Mouse (Mus musculus): ENCODE measurements around the gene Scamp2. TPM values are rescaled to one million over a fixed set of nuclear protein-coding genes. Genes with fewer than 3 reads are reported as not detected.
A peak's percentile ranks its signal among the peaks of the same experiment; 100 is the strongest.

The Scamp2 gene
- polyA plus RNA-seq, 1 experiment from 2014 or later: 58.2 TPM

DNA sequence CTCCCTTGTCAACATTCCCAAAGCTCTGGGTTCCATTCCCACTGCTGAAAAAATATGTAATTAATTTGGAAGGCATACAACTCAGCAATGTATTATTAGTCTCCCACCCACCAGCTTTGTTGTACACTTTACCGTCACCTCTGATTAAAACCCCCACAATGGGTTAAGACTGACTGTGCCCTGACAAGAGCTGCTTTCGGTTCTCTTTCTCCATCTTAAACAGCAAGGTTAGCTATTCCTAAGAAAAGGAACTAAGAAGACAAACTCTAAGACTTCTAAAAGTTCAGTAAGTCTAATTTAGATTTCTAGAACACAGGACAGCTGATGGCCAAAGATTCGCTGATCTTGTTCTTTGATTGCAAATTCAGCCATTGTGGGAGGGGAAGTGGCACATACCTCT, 3.5 kb upstream of the Scamp2 start:
- no peaks in the 10 kb centered on the region for H3K9me3 ChIP-seq (ENCODE audit: control insufficient read depth, low read length)

DNA sequence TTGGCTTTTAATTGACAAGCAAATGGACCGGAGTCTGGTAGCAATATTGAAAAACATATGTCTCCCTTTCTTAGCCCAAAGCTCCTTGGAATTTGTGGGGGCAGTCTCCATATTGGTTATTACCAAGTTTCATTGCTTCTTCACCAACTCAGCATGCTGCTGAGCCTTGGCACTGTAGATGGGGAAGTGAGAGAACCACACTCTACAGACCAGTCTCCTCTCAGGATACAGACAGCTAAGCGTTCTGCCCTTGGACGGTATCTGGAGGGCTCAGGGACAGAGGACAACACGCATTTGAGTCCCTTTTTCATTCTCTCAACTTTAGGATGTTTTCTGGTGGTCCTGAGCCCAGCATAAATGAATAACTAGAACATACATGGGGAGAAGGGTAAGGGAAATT, 2.1 kb upstream of the Scamp2 start:
- DNase-seq (ENCODE audit: low spot score): no peak
- Histone ChIP-seq H3K9ac (ENCODE audit: low read length) (no peak overlapping the region), H3K4me3 (ENCODE audit: low read depth, low read length) (no peak overlapping the region), H3K4me2 (ENCODE audit: low read depth, low read length, severe bottlenecking) (no peak overlapping the region), H3K27me3 (ENCODE audit: control insufficient read depth, insufficient read depth, low read length) (no peaks in the 10 kb centered on the region), H3K27ac (ENCODE audit: low read depth, low read length) (no peak overlapping the region), H3K9me3 (ENCODE audit: control insufficient read depth, low read length) (no peaks in the 10 kb centered on the region), H3K4me1 (replicated peaks; ENCODE audit: control insufficient read depth, insufficient read depth, low read length) (peaks cover 7% of the 10 kb centered on the region), H3K36me3 (ENCODE audit: control insufficient read depth, insufficient read depth, low read length) (no peaks in the 10 kb centered on the region)
- WGBS: 92% methylated on average over 4 of the region's 4 CpGs
- ATAC-seq (replicated peaks; ENCODE audit: low FRiP score): no peak

More for the DNA sequence above, 3.5 kb upstream of the Scamp2 start:
- Histone ChIP-seq H3K4me1 (replicated peaks; ENCODE audit: control insufficient read depth, insufficient read depth, low read length) (peaks cover 7% of the 10 kb centered on the region), H3K4me3 (ENCODE audit: low read depth, low read length) (no peak overlapping the region), H3K27me3 (ENCODE audit: control insufficient read depth, insufficient read depth, low read length) (no peaks in the 10 kb centered on the region), H3K36me3 (ENCODE audit: control insufficient read depth, insufficient read depth, low read length) (no peaks in the 10 kb centered on the region), H3K27ac (ENCODE audit: low read depth, low read length) (no peak overlapping the region), H3K4me2 (ENCODE audit: low read depth, low read length, severe bottlenecking) (no peak overlapping the region), H3K9ac (ENCODE audit: low read length) (no peak overlapping the region)
- ATAC-seq (replicated peaks; ENCODE audit: low FRiP score): no peak
- DNase-seq (ENCODE audit: low spot score): no peak
- WGBS: 82% methylated on average over 3 of the region's 3 CpGs

GRCm38 (mm10) chr9:57559568-57559967, 1.2 kb upstream of the Scamp2 start:
- Histone ChIP-seq H3K9me3 (ENCODE audit: control insufficient read depth, low read length) (no peaks in the 10 kb centered on the region), H3K27me3 (ENCODE audit: control insufficient read depth, insufficient read depth, low read length) (no peaks in the 10 kb centered on the region), H3K4me1 (replicated peaks; ENCODE audit: control insufficient read depth, insufficient read depth, low read length) (peaks cover 7% of the 10 kb centered on the region), H3K4me2 (ENCODE audit: low read depth, low read length, severe bottlenecking) (no peak overlapping the region), H3K36me3 (ENCODE audit: control insufficient read depth, insufficient read depth, low read length) (no peaks in the 10 kb centered on the region), H3K9ac (ENCODE audit: low read length) (no peak overlapping the region), H3K4me3 (ENCODE audit: low read depth, low read length) (no peak overlapping the region), H3K27ac (ENCODE audit: low read depth, low read length) (no peak overlapping the region)
- DNase-seq (ENCODE audit: low spot score): no peak
- WGBS: 77% methylated on average over 2 of the region's 2 CpGs
- ATAC-seq (replicated peaks; ENCODE audit: low FRiP score): no peak

DNA sequence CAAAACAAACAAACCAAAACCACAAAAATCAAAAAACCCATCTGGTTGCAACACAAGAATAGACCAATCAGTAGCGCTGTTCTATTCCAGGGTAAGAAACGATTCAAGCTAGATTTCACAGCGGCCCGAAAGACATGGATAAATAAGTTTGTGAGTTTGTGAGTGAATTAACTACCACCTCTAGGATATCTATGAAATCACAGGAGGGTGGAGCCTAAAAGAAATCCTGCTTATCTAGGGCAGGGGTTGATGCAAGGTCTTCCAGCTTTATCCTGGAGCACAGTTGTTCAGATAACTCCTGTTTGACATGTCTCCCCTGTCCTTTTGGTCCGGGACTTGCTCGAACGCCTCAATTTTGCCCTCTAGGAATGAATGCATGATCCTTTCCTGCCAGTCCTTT, 480 bp upstream of the Scamp2 start:
- no peak for DNase-seq (ENCODE audit: low spot score)
- H3K4me1 ChIP-seq (replicated peaks; ENCODE audit: control insufficient read depth, insufficient read depth, low read length): peaks cover 7% of the 10 kb centered on the region
- no peaks in the 10 kb centered on the region for H3K36me3 ChIP-seq (ENCODE audit: control insufficient read depth, insufficient read depth, low read length)
- no peak overlapping the region for H3K27ac ChIP-seq (ENCODE audit: low read depth, low read length)
- H3K27me3 ChIP-seq (ENCODE audit: control insufficient read depth, insufficient read depth, low read length): no peaks in the 10 kb centered on the region
- WGBS: 29% methylated on average over 7 of the region's 7 CpGs
- H3K4me3 ChIP-seq (ENCODE audit: low read depth, low read length): peak overlapping the region; percentile 48
- ATAC-seq (replicated peaks; ENCODE audit: low FRiP score): no peak
- peak overlapping the region; percentile 55 for H3K9ac ChIP-seq (ENCODE audit: low read length)
- H3K9me3 ChIP-seq (ENCODE audit: control insufficient read depth, low read length): no peaks in the 10 kb centered on the region
- peak overlapping the region; percentile 71 for H3K4me2 ChIP-seq (ENCODE audit: low read depth, low read length, severe bottlenecking)

DNA sequence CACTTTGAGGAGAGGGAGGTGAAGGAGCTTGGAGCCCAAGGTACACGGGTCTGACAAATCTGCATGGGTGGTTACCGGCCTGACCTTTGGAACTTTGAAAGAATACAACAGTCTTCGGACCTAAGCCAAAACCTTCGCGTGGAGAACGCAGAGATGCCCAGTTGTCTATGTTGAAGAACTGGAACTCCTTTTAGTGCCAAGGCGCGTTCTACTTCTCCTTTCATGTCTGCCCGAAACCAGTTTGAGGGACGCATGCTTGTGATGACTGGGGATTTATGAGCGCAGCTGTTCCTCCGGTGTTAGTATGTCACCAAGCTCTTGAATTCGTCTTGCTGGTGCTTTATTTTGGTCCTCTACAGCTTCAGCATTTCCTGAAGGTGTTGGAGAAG, 962 bp downstream of the Scamp2 start:
- 83% methylated on average over 13 of the region's 13 CpGs for WGBS
- no peaks in the 10 kb centered on the region for H3K27me3 ChIP-seq (ENCODE audit: control insufficient read depth, insufficient read depth, low read length)
- DNase-seq (ENCODE audit: low spot score) (no peak), ATAC-seq (replicated peaks; ENCODE audit: low FRiP score) (no peak)
- H3K9ac ChIP-seq (ENCODE audit: low read length): no peak overlapping the region; the same call in 1 of the 2 replicates
- H3K4me3 ChIP-seq (ENCODE audit: low read depth, low read length): peak overlapping the region; percentile 48
- peaks cover 7% of the 10 kb centered on the region for H3K4me1 ChIP-seq (replicated peaks; ENCODE audit: control insufficient read depth, insufficient read depth, low read length)
- H3K4me2 ChIP-seq (ENCODE audit: low read depth, low read length, severe bottlenecking): peak overlapping the region; percentile 71
- no peak overlapping the region for H3K27ac ChIP-seq (ENCODE audit: low read depth, low read length)
- H3K36me3 ChIP-seq (ENCODE audit: control insufficient read depth, insufficient read depth, low read length): no peaks in the 10 kb centered on the region
- no peaks in the 10 kb centered on the region for H3K9me3 ChIP-seq (ENCODE audit: control insufficient read depth, low read length)

GRCm38 (mm10) chr9:57562896-57563372, 2.2 kb downstream of the Scamp2 start:
- Histone ChIP-seq H3K4me2 (ENCODE audit: low read depth, low read length, severe bottlenecking) (no peak overlapping the region), H3K4me3 (ENCODE audit: low read depth, low read length) (no peak overlapping the region), H3K27me3 (ENCODE audit: control insufficient read depth, insufficient read depth, low read length) (no peaks in the 10 kb centered on the region), H3K9me3 (ENCODE audit: control insufficient read depth, low read length) (no peaks in the 10 kb centered on the region), H3K36me3 (ENCODE audit: control insufficient read depth, insufficient read depth, low read length) (no peaks in the 10 kb centered on the region), H3K9ac (ENCODE audit: low read length) (no peak overlapping the region), H3K27ac (ENCODE audit: low read depth, low read length) (no peak overlapping the region), H3K4me1 (replicated peaks; ENCODE audit: control insufficient read depth, insufficient read depth, low read length) (peaks cover 7% of the 10 kb centered on the region)
- no peak for ATAC-seq (replicated peaks; ENCODE audit: low FRiP score)
- no peak for DNase-seq (ENCODE audit: low spot score)
- 82% methylated on average over 4 of the region's 4 CpGs for WGBS

- no peak overlapping the region for H3K9ac ChIP-seq (ENCODE audit: low read length)
- no peaks in the 10 kb centered on the region for H3K27me3 ChIP-seq (ENCODE audit: control insufficient read depth, insufficient read depth, low read length)
- ATAC-seq (replicated peaks; ENCODE audit: low FRiP score) (no peak), DNase-seq (ENCODE audit: low spot score) (no peak)
- H3K4me1 ChIP-seq (replicated peaks; ENCODE audit: control insufficient read depth, insufficient read depth, low read length): peaks cover 7% of the 10 kb centered on the region
- H3K27ac ChIP-seq (ENCODE audit: low read depth, low read length): no peak overlapping the region
- no peaks in the 10 kb centered on the region for H3K36me3 ChIP-seq (ENCODE audit: control insufficient read depth, insufficient read depth, low read length)
- no peak overlapping the region for H3K4me3 ChIP-seq (ENCODE audit: low read depth, low read length)
- H3K9me3 ChIP-seq (ENCODE audit: control insufficient read depth, low read length): no peaks in the 10 kb centered on the region
- 94% methylated on average over 6 of the region's 6 CpGs for WGBS
- no peak overlapping the region for H3K4me2 ChIP-seq (ENCODE audit: low read depth, low read length, severe bottlenecking)
These were observed 3.9 kb downstream of the Scamp2 start for GRCm38 (mm10) chr9:57564609-57565008.

DNA sequence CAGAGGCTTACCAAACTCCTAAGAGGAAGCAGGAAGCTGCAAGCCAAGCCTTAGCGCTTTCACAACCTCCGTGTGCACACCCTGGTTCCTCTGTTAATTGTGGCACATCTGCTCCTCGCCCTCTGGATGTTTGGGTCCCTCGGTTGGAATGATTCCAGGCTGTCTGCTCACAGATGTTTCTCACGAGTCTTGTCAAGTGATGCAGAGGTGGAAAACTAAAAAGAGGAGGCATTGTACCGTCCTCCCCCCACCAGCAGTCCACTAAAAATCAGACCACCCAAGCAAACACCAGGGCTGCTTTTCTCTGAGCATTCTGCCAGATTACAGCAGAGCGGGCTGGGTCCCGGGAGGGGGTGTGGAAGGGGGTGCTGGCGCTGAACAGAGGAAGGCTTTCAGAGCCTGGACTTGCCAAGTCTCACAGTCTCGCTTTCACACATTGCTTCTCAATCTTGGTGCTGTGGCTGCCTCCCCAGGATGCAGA, 5.0 kb downstream of the Scamp2 start:
- Histone ChIP-seq H3K27ac (ENCODE audit: low read depth, low read length) (no peak overlapping the region), H3K9ac (ENCODE audit: low read length) (no peak overlapping the region), H3K4me1 (replicated peaks; ENCODE audit: control insufficient read depth, insufficient read depth, low read length) (peaks cover 4% of the 10 kb centered on the region), H3K36me3 (ENCODE audit: control insufficient read depth, insufficient read depth, low read length) (no peaks in the 10 kb centered on the region; the same call in 1 of the 2 replicates), H3K4me2 (ENCODE audit: low read depth, low read length, severe bottlenecking) (no peak overlapping the region), H3K4me3 (ENCODE audit: low read depth, low read length) (no peak overlapping the region), H3K27me3 (ENCODE audit: control insufficient read depth, insufficient read depth, low read length) (no peaks in the 10 kb centered on the region), H3K9me3 (ENCODE audit: control insufficient read depth, low read length) (no peaks in the 10 kb centered on the region)
- no peak for DNase-seq (ENCODE audit: low spot score)
- WGBS: 71% methylated on average over 10 of the region's 10 CpGs
- no peak for ATAC-seq (replicated peaks; ENCODE audit: low FRiP score)

GRCm38 (mm10) chr9:57566846-57567245, 6.1 kb downstream of the Scamp2 start:
- no peak for DNase-seq (ENCODE audit: low spot score)
- WGBS: 59% methylated on average over 8 of the region's 8 CpGs
- no peaks in the 10 kb centered on the region; the same call in 1 of the 2 replicates for H3K4me1 ChIP-seq (replicated peaks; ENCODE audit: control insufficient read depth, insufficient read depth, low read length)

More at GRCm38 (mm10) chr9:57566846-57567245, 6.1 kb downstream of the Scamp2 start:
- Histone ChIP-seq H3K27me3 (ENCODE audit: control insufficient read depth, insufficient read depth, low read length) (no peaks in the 10 kb centered on the region), H3K36me3 (ENCODE audit: control insufficient read depth, insufficient read depth, low read length) (no peaks in the 10 kb centered on the region; the same call in 1 of the 2 replicates), H3K27ac (ENCODE audit: low read depth, low read length) (no peak overlapping the region), H3K9me3 (ENCODE audit: control insufficient read depth, low read length) (no peaks in the 10 kb centered on the region), H3K4me3 (ENCODE audit: low read depth, low read length) (no peak overlapping the region), H3K9ac (ENCODE audit: low read length) (no peak overlapping the region), H3K4me2 (ENCODE audit: low read depth, low read length, severe bottlenecking) (no peak overlapping the region)
- no peak for ATAC-seq (replicated peaks; ENCODE audit: low FRiP score)
